Mouse (Mus musculus) intestine, postnatal 0 days (tissue): ENCODE data around the gene Chd1. TPM values are rescaled to one million over a fixed set of nuclear protein-coding genes. Genes with fewer than 3 reads are reported as not detected.

ENCODE experiments used
- ATAC-seq: fragments of 200-750 bp; cut with Nextera tagmentation; 2 replicates; pipeline ENCODE4 v1.8.0; 2017; ENCODE audit warnings: mild to moderate bottlenecking, moderate TSS enrichment, moderate library complexity
- H3K27ac ChIP-seq: fragments of 300-500 bp; sonication (generic); 2 replicates; pipeline ENCODE4 v1.5.1; 2014; ENCODE audit warnings: mild to moderate bottlenecking, low read depth, low read length, moderate library complexity
- H3K27me3 ChIP-seq: fragments of 300-500 bp; sonication (generic); replicated peaks from 2 replicates; pipeline ENCODE4 v1.6.1; 2014; ENCODE audit warnings: low read length, mixed read lengths; ENCODE audit not compliant: control insufficient read depth, insufficient read depth
- H3K36me3 ChIP-seq: fragments of 300-500 bp; sonication (generic); 2 replicates; pipeline ENCODE4 v1.6.1; 2014; ENCODE audit warnings: mild to moderate bottlenecking, moderate library complexity; ENCODE audit not compliant: control insufficient read depth, insufficient read depth
- H3K4me1 ChIP-seq: fragments of 300-500 bp; sonication (generic); replicated peaks from 2 replicates; pipeline ENCODE4 v1.6.1; 2014; ENCODE audit warnings: antibody characterized with exemption, low read length, mixed read lengths; ENCODE audit not compliant: control insufficient read depth, insufficient read depth
- H3K4me2 ChIP-seq: fragments of 300-500 bp; sonication (generic); replicated peaks from 2 replicates; pipeline ENCODE4 v1.6.1; 2014; ENCODE audit warnings: low read depth, mild to moderate bottlenecking, moderate library complexity
- H3K4me3 ChIP-seq: fragments of 300-500 bp; sonication (generic); 2 replicates; pipeline ENCODE4 v1.5.1; 2014; ENCODE audit warnings: low read depth, low read length
- H3K9ac ChIP-seq: fragments of 300-500 bp; sonication (generic); 2 replicates; pipeline ENCODE4 v1.6.1; 2014; ENCODE audit warnings: mild to moderate bottlenecking, low read depth, low read length
- H3K9me3 ChIP-seq: fragments of 300-500 bp; sonication (generic); 2 replicates; pipeline ENCODE4 v1.6.1; 2016; ENCODE audit warnings: mixed run types; ENCODE audit not compliant: control insufficient read depth
- CTCF ChIP-seq: sonication (generic); IDR thresholded peaks from 2 replicates; pipeline ENCODE4 v1.5.1; 2016; ENCODE audit warnings: low read depth, mild to moderate bottlenecking, control low read depth, antibody characterized with exemption, moderate library complexity
- WGBS: fragments of 180-500 bp; shearing (Covaris S2); extraction: QIAGEN DNeasy Blood & Tissue Kit; methylation state at CpG from one replicate; pipeline ENCODE4 v1.1.7; 2014; 5-methylcytosine and 5-hydroxymethylcytosine counted together
- polyA plus RNA-seq: library from polyadenylated mRNA; unstranded; fragments of >200 nt; fragmentation: Nextera tagmentation; extraction: Ambion mirVana; gene quantifications from 2 replicates; pipeline ENCODE4 v1.2.1, GENCODE M21; 2015

The Chd1 gene
- polyA plus RNA-seq, 1 experiment from 2014 or later = 14.1 TPM

DNA sequence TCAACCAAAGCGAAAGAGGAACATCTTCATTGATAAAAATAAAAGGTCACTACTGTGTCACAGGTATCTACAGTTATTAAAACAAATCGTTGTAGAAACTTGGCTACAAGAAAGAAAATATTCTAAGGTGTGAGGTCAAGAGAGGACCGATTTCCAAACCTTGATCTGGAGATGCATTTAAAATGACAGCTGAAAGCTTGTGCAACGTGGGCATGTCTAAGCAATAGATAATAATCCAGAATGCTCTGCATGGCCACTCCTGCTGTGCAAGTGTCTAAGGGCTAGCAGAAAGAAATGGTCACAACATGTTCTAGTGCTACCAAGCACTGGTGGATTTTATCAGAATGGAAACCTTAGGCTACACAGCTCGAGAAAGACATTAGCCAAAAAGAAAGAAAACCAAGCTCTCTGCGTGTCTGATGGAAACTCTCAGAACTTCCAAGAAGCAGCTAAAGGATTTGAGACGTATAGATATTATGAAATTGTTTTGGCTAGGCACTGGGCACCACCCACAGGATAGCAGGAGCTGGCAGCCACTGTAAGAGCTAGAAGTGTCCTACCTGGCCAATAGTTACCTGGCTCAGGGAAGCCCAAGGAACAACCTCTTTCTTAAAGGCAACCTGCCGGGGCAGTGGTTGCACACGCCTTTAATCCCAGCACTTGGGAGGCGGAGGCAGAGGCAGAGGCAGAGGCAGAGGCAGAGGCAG lies 110.7 kb downstream of the Chd1 start:
- TF ChIP-seq CTCF = no peak
- no peak overlapping the region for H3K27ac ChIP-seq
- no peak for ATAC-seq
- H3K36me3 ChIP-seq = peaks cover 15% of the 10 kb centered on the region; the same call in 1 of the 2 replicates
- WGBS = 73% methylated on average over 10 of the region's 10 CpGs
- H3K4me2 ChIP-seq = no peak overlapping the region
- no peak overlapping the region for H3K9ac ChIP-seq
- H3K4me3 ChIP-seq = no peak overlapping the region
- H3K4me1 ChIP-seq = peaks cover 6% of the 10 kb centered on the region
- no peaks in the 10 kb centered on the region for H3K9me3 ChIP-seq
- H3K27me3 ChIP-seq = no peaks in the 10 kb centered on the region

- peak; percentile 75 for ATAC-seq
- TF ChIP-seq CTCF = no peak
- WGBS = 58% methylated on average over 11 of the region's 11 CpGs
- Histone ChIP-seq H3K36me3 (peaks cover 19% of the 10 kb centered on the region; the same call in 1 of the 2 replicates), H3K27me3 (no peaks in the 10 kb centered on the region), H3K4me3 (no peak overlapping the region), H3K9ac (no peak overlapping the region), H3K4me2 (0 out of 2 replicates have a peak overlapping the region, but pooled peaks have one; percentile 13), H3K27ac (no peak overlapping the region), H3K4me1 (no peaks in the 10 kb centered on the region; the same call in 1 of the 2 replicates), H3K9me3 (no peaks in the 10 kb centered on the region)
These were observed 111.8 kb downstream of the Chd1 start for GRCm38 (mm10) chr17:15816379-15817095.

DNA sequence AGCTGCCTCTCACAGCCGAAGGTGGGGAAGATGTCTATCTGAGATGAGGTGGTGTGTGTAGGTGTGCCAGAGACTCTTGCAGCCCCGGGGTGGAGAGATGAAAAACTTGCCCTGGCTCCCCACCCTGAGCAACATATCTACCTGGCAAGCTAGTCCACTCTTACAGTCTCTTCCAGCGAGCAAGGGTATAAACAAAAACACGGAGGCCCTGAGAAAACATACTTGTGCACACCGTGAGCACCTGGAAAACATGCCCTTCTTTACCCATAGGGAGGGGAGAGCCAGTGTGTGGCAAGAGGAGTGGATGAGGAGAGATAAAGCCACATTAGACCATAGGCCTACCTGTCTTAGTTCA lies 112.3 kb downstream of the Chd1 start:
- ATAC-seq = no peak
- Histone ChIP-seq H3K4me1 (no peaks in the 10 kb centered on the region; the same call in 1 of the 2 replicates), H3K9me3 (no peaks in the 10 kb centered on the region), H3K4me2 (no peak overlapping the region), H3K27me3 (no peaks in the 10 kb centered on the region), H3K4me3 (no peak overlapping the region), H3K36me3 (peaks cover 19% of the 10 kb centered on the region; the same call in 1 of the 2 replicates), H3K27ac (no peak overlapping the region), H3K9ac (no peak overlapping the region)
- no peak for TF ChIP-seq CTCF
- 71% methylated on average over 5 of the region's 5 CpGs for WGBS

- H3K27me3 ChIP-seq = no peaks in the 10 kb centered on the region
- no peaks in the 10 kb centered on the region; the same call in 1 of the 2 replicates for H3K4me1 ChIP-seq
- 84% methylated on average over 2 of the region's 2 CpGs for WGBS
- no peak overlapping the region for H3K4me3 ChIP-seq
- no peak overlapping the region for H3K4me2 ChIP-seq
- H3K9me3 ChIP-seq = no peaks in the 10 kb centered on the region
- no peak for ATAC-seq
- H3K36me3 ChIP-seq = peaks cover 19% of the 10 kb centered on the region; the same call in 1 of the 2 replicates
- H3K9ac ChIP-seq = no peak overlapping the region
- no peak overlapping the region for H3K27ac ChIP-seq
- no peak for TF ChIP-seq CTCF
These were observed 112.9 kb downstream of the Chd1 start for GRCm38 (mm10) chr17:15817634-15818033.

GRCm38 (mm10) chr17:15818372-15818771 lies 113.6 kb downstream of the Chd1 start:
- no peak for ATAC-seq
- H3K4me3 ChIP-seq = no peak overlapping the region
- H3K9me3 ChIP-seq = no peaks in the 10 kb centered on the region
- no peak overlapping the region for H3K4me2 ChIP-seq
- H3K27me3 ChIP-seq = no peaks in the 10 kb centered on the region
- 87% methylated on average over 8 of the region's 8 CpGs for WGBS
- H3K4me1 ChIP-seq = no peaks in the 10 kb centered on the region; the same call in 1 of the 2 replicates
- no peak overlapping the region for H3K9ac ChIP-seq
- peaks cover 18% of the 10 kb centered on the region; the same call in 1 of the 2 replicates for H3K36me3 ChIP-seq
- no peak overlapping the region for H3K27ac ChIP-seq
- TF ChIP-seq CTCF = no peak

GRCm38 (mm10) chr17:15820146-15820545 lies 115.4 kb downstream of the Chd1 start:
- H3K36me3 ChIP-seq = peaks cover 16% of the 10 kb centered on the region; the same call in 1 of the 2 replicates
- H3K9ac ChIP-seq = no peak overlapping the region
- no peak for TF ChIP-seq CTCF
- no peak overlapping the region for H3K27ac ChIP-seq
- no peaks in the 10 kb centered on the region; the same call in 1 of the 2 replicates for H3K4me1 ChIP-seq
- H3K27me3 ChIP-seq = no peaks in the 10 kb centered on the region
- no peak overlapping the region for H3K4me3 ChIP-seq
- H3K9me3 ChIP-seq = no peaks in the 10 kb centered on the region
- ATAC-seq = no peak
- H3K4me2 ChIP-seq = no peak overlapping the region
- 67% methylated on average over 6 of the region's 6 CpGs for WGBS
